Mouse (Mus musculus) left cerebral cortex, postnatal 10 days (tissue): ENCODE data around the gene Sgk1. TPM values are rescaled to one million over a fixed set of nuclear protein-coding genes. Genes with fewer than 3 reads are reported as not detected.
"Not testable (repeated sequence)": the region's sequence is repeated elsewhere in the genome, so short reads cannot be mapped to it uniquely, and the experiment has no call there.

Source experiments
- DNase-seq, 2 experiments: peaks; one replicate each; pipeline ENCODE4 v3.0.0; 2021 to 2022; ENCODE audit warnings: low spot score in 2 of 2, mixed read lengths in 1 of 2; ENCODE audit errors: extremely low spot score in 1 of 2
- intact Hi-C: fragments of 180-260 bp; cut with DNase I; formaldehyde crosslinking; loops from one replicate; pipeline ENCODE4 v1.15.1; 2025
- total RNA-seq, 2 experiments: library from RNA; stranded (reverse); gene quantifications; 2 replicates each; pipeline ENCODE4 v1.2.3; 2021

Gene Sgk1
- total RNA-seq, 2 experiments from 2014 or later, result 70.4 to 86.9 TPM

GRCm38 (mm10) chr10:21857676-21858075 is 24.3 kb upstream of the Sgk1 start:
- intact Hi-C loops, result no loop called here
- DNase-seq, result peak in 1 of 2 experiments; percentile 34

GRCm38 (mm10) chr10:21858437-21858974 is 23.5 kb upstream of the Sgk1 start:
- no peak for DNase-seq
- intact Hi-C loops, result no loop called here

GRCm38 (mm10) chr10:21866504-21866903 is 15.5 kb upstream of the Sgk1 start:
- no peak for DNase-seq
- intact Hi-C loops, result no loop called here

GRCm38 (mm10) chr10:21868221-21868620 is 13.8 kb upstream of the Sgk1 start:
- intact Hi-C loops, result no loop called here
- no peak for DNase-seq

GRCm38 (mm10) chr10:21868623-21869022 is 13.4 kb upstream of the Sgk1 start:
- DNase-seq, result no peak
- intact Hi-C loops, result no loop called here

- no peak for DNase-seq
- intact Hi-C loops, result loop anchor here (2.0 to 10.0 kb wide), 6 partner anchors 90 to 497 kb away; no protein-coding TSS in a partner anchor
Measured at GRCm38 (mm10) chr10:21881837-21882183, 174 bp upstream of the Sgk1 start.

GRCm38 (mm10) chr10:21883587-21883986 is 1.6 kb downstream of the Sgk1 start:
- intact Hi-C loops, result loop anchor here (2.0 to 10.0 kb wide), 6 partner anchors 91 to 499 kb away; no protein-coding TSS in a partner anchor
- peak in 1 of 2 experiments; percentile 35 for DNase-seq

- no peak for DNase-seq
- intact Hi-C loops, result loop anchor here (2.0 to 10.0 kb wide), 6 partner anchors 92 to 500 kb away; no protein-coding TSS in a partner anchor
Measured at GRCm38 (mm10) chr10:21884534-21884933, 2.5 kb downstream of the Sgk1 start.

- intact Hi-C loops, result loop anchor here (10.0 kb wide), 3 partner anchors 204 to 504 kb away; no protein-coding TSS in a partner anchor
- DNase-seq, result peak in 1 of 2 experiments; percentile 24
Measured at GRCm38 (mm10) chr10:21889141-21889765, 7.3 kb downstream of the Sgk1 start.

GRCm38 (mm10) chr10:21890293-21890692 is 8.3 kb downstream of the Sgk1 start:
- DNase-seq, result no peak
- intact Hi-C loops, result no loop called here

- DNase-seq, result no peak
- intact Hi-C loops, result no loop called here
Measured at GRCm38 (mm10) chr10:21891442-21891841, 9.5 kb downstream of the Sgk1 start.

GRCm38 (mm10) chr10:21892104-21892503 is 10.1 kb downstream of the Sgk1 start:
- no peak for DNase-seq
- intact Hi-C loops, result no loop called here

- intact Hi-C loops, result no loop called here
- no peak for DNase-seq
Measured at GRCm38 (mm10) chr10:21898417-21898816, 16.4 kb downstream of the Sgk1 start.

- intact Hi-C loops, result not testable (repeated sequence)
- peak in 1 of 2 experiments; percentile 29 for DNase-seq
Measured at GRCm38 (mm10) chr10:21898851-21899250, 16.9 kb downstream of the Sgk1 start.

GRCm38 (mm10) chr10:21899397-21899796 is 17.4 kb downstream of the Sgk1 start:
- DNase-seq, result no peak
- intact Hi-C loops, result no loop called here

GRCm38 (mm10) chr10:21902152-21903140 is 20.5 kb downstream of the Sgk1 start:
- intact Hi-C loops, result no loop called here
- no peak for DNase-seq

- intact Hi-C loops, result no loop called here
- no peak for DNase-seq
Measured at GRCm38 (mm10) chr10:21904151-21904550, 22.2 kb downstream of the Sgk1 start.

GRCm38 (mm10) chr10:21905616-21906015 is 23.6 kb downstream of the Sgk1 start:
- DNase-seq, result no peak
- intact Hi-C loops, result no loop called here

- no peak for DNase-seq
- intact Hi-C loops, result no loop called here
Measured at GRCm38 (mm10) chr10:21906894-21907446, 25.0 kb downstream of the Sgk1 start.
